Mouse (Mus musculus) liver, embryonic 14.5 days (tissue): ENCODE results near the gene Poc5. TPM values are rescaled to one million over a fixed set of nuclear protein-coding genes. Genes with fewer than 3 reads are reported as not detected.

Experiments
- ATAC-seq: fragments of 200-750 bp; cut with Nextera tagmentation; 2 replicates; pipeline ENCODE4 v1.8.0; 2017; ENCODE audit warnings: moderate number of reproducible peaks, mild to moderate bottlenecking, moderate library complexity; ENCODE audit not compliant: insufficient read depth
- DNase-seq, 3 experiments: peaks; one replicate each; pipeline ENCODE4 v3.0.0-alpha.2; 2012 to 2013; ENCODE audit warnings: low read depth in 3 of 3, low spot score in 3 of 3
- H3K27ac ChIP-seq: fragments of 300-500 bp; sonication (generic); 2 replicates; pipeline ENCODE4 v1.5.1; 2014; ENCODE audit warnings: moderate library complexity, mild to moderate bottlenecking, control low read depth, inconsistent platforms
- H3K27me3 ChIP-seq: fragments of 300-500 bp; sonication (generic); 2 replicates; pipeline ENCODE4 v1.6.1; 2014; ENCODE audit warnings: mild to moderate bottlenecking, low read length, moderate library complexity; ENCODE audit not compliant: control insufficient read depth, insufficient read depth
- H3K36me3 ChIP-seq: fragments of 300-500 bp; sonication (generic); replicated peaks from 2 replicates; pipeline ENCODE4 v1.6.1; 2014; ENCODE audit warnings: low read depth; ENCODE audit not compliant: control insufficient read depth, insufficient read depth
- H3K4me1 ChIP-seq, 2 experiments: fragments of 200-500 bp in 1 of 2; fragments of 300-500 bp in 1 of 2; sonication (generic) in 1 of 2; replicated peaks; 2 replicates each; pipeline ENCODE4 v1.6.1; 2012 to 2014; ENCODE audit warnings: antibody characterized with exemption in 1 of 2, inconsistent platforms in 1 of 2, low read length in 1 of 2; ENCODE audit not compliant: control insufficient read depth in 2 of 2, insufficient read depth in 2 of 2
- H3K4me2 ChIP-seq: fragments of 300-500 bp; sonication (generic); 2 replicates; pipeline ENCODE4 v1.6.1; 2014; ENCODE audit warnings: low read depth, mild to moderate bottlenecking, control low read depth, moderate library complexity
- H3K4me3 ChIP-seq, 2 experiments: fragments of 200-500 bp in 1 of 2; fragments of 300-500 bp in 1 of 2; sonication (generic) in 1 of 2; 2 replicates each; pipeline ENCODE4 v1.5.1; 2012 to 2014; ENCODE audit warnings: low read depth in 2 of 2, low read length in 2 of 2, mild to moderate bottlenecking in 2 of 2, control low read depth in 1 of 2, inconsistent platforms in 1 of 2, moderate library complexity in 1 of 2; ENCODE audit not compliant: insufficient read depth in 1 of 2
- H3K9ac ChIP-seq: fragments of 300-500 bp; sonication (generic); replicated peaks from 2 replicates; pipeline ENCODE4 v1.6.1; 2014; ENCODE audit warnings: mild to moderate bottlenecking, control low read depth, moderate library complexity
- H3K9me3 ChIP-seq: fragments of 300-500 bp; sonication (generic); 2 replicates; pipeline ENCODE4 v1.6.1; 2016; ENCODE audit warnings: low read length, mixed read lengths; ENCODE audit not compliant: control insufficient read depth
- CTCF ChIP-seq: IDR thresholded peaks from 2 replicates; pipeline ENCODE4 v1.5.1; 2016; ENCODE audit warnings: antibody characterized with exemption, low read depth, control low read depth
- EP300 ChIP-seq: IDR thresholded peaks from 2 replicates; pipeline ENCODE4 v1.6.1; 2016; ENCODE audit warnings: antibody characterized with exemption, low read depth
- WGBS: fragments of 180-500 bp; shearing (Covaris S2); extraction: QIAGEN DNeasy Blood & Tissue Kit; methylation state at CpG from one replicate; pipeline ENCODE4 v1.1.7; 2014; ENCODE audit not compliant: insufficient replicate concordance; 5-methylcytosine and 5-hydroxymethylcytosine counted together
- microRNA-seq: library from miRNA; unstranded; fragments of <30 nt; microRNA quantifications from one replicate; pipeline ENCODE4, GENCODE M21; 2016
- polyA plus RNA-seq, 2 experiments: library from polyadenylated mRNA; depleted of rRNA in 1 of 2; stranded (reverse) in 1 of 2; unstranded in 1 of 2; fragments of >200 nt; fragmentation: Nextera tagmentation in 1 of 2; extraction: Ambion mirVana in 1 of 2; gene quantifications; 2 replicates each; pipeline versions ENCODE4 v1.2.1 to v1.2.3; 2012 to 2014

Poc5 gene
- polyA plus RNA-seq, 2 experiments = 4.0 to 5.4 TPM

DNA sequence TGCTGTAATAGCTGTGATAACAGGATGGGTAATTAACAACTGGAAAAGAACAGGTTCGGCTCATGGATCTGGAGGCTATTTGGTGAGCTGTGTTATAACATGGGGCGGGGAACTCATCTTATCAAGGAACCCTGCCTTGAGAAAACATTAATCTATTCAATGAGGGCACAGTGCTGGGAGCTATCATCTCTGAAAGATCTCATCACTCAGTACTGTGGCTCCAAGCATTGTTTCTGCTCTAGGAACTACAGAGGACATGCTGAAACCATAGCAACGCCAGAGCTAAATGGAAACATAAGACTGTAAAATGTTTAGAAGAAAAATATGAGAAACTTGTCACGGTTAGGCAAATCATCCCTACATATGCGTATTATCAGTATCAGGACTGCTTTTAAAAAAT lies 69.9 kb downstream of the Poc5 start:
- Histone ChIP-seq H3K9me3 (no peaks in the 10 kb centered on the region), H3K4me3 (no peak overlapping the region), H3K36me3 (no peaks in the 10 kb centered on the region), H3K9ac (no peak overlapping the region), H3K27me3 (no peaks in the 10 kb centered on the region), H3K4me2 (no peak overlapping the region), H3K4me1 (no peaks in the 10 kb centered on the region), H3K27ac (no peak overlapping the region)
- ATAC-seq = no peak
- DNase-seq = no peak
- TF ChIP-seq EP300 (no peak), CTCF (no peak)
- WGBS = 62% methylated on average over 5 of the region's 5 CpGs

DNA sequence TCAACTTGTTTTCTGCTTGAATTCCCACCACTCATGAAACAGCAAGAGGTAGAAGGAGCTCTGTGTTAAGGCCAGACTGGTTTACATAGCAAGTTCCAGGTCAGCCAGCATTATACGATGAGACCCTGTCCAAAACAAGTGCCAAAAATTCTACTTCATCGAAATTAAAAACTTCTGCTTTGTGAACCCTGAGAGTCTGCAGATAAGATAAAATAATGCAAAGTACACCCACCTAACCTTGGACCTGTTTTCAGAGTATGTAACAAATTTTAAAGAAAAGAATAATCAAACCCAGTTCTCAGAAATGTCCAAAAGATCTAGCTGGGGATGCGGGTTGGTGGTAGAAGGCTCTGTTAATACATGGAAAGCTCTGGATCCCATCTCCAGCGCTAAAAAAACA lies 70.5 kb downstream of the Poc5 start:
- no peak overlapping the region for H3K9ac ChIP-seq
- no peak overlapping the region for H3K4me3 ChIP-seq
- H3K9me3 ChIP-seq = no peaks in the 10 kb centered on the region
- no peaks in the 10 kb centered on the region for H3K4me1 ChIP-seq
- 66% methylated on average over 4 of the region's 4 CpGs for WGBS
- H3K27me3 ChIP-seq = no peaks in the 10 kb centered on the region
- ATAC-seq (no peak), DNase-seq (no peak)
- H3K27ac ChIP-seq = no peak overlapping the region
- H3K4me2 ChIP-seq = no peak overlapping the region
- no peak for TF ChIP-seq CTCF
- H3K36me3 ChIP-seq = no peaks in the 10 kb centered on the region

DNA sequence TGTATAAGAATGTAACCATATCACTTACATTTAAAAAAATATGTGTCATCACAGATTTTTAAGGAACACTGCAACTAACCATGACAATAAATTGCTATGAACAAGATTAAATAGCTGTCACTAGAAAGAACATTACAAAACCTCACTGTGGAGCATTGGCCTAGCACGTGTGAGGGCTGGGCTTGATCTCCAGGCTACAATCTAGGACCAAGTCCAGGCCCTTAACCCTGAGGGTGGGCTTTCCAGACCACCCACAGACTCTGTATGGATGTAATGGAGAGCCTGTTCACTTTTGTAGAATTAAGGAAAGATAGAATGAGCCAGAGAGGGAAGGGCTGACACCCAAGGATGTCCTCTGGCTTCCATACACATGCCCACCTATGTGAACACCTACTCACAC lies 74.5 kb downstream of the Poc5 start:
- Histone ChIP-seq H3K9me3 (no peaks in the 10 kb centered on the region), H3K4me3 (no peak overlapping the region), H3K36me3 (no peaks in the 10 kb centered on the region), H3K9ac (no peak overlapping the region), H3K4me1 (no peaks in the 10 kb centered on the region), H3K27ac (no peak overlapping the region), H3K4me2 (no peak overlapping the region), H3K27me3 (no peaks in the 10 kb centered on the region)
- TF ChIP-seq CTCF = no peak
- no peak for TF ChIP-seq EP300
- ATAC-seq (no peak), DNase-seq (no peak)
- WGBS = 63% methylated on average over 1 of the region's 1 CpGs

DNA sequence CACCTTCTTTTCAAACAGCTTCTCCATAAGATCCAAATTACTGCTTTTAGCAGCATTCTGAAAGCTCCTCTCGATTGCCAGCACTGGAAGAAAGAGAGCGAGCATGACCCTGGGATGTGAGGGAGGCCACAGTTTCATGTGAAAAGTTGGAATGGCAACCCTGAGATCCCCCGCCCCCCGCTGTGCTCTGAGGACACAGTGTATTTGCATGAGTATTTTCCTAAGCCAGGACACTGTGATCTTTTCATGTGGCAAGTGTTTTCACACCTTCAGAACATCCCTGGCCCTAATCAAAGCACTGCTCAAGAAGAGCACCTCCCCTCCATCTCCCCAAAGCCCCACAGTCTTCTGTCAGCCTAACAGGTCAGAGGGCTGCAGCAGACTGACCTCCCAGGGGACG lies 77.2 kb downstream of the Poc5 start:
- H3K4me3 ChIP-seq = no peak overlapping the region
- WGBS = 56% methylated on average over 5 of the region's 5 CpGs
- H3K9ac ChIP-seq = no peak overlapping the region
- no peak overlapping the region for H3K4me2 ChIP-seq
- ATAC-seq = no peak
- H3K27me3 ChIP-seq = no peaks in the 10 kb centered on the region
- H3K36me3 ChIP-seq = no peaks in the 10 kb centered on the region
- TF ChIP-seq CTCF = no peak
- TF ChIP-seq EP300 = no peak
- no peaks in the 10 kb centered on the region for H3K4me1 ChIP-seq
- no peak overlapping the region for H3K27ac ChIP-seq
- no peaks in the 10 kb centered on the region for H3K9me3 ChIP-seq
- no peak for DNase-seq

Small RNAs within 50 kb of the gene (microRNA-seq; reads per million reads assigned to microRNA genes)
- gene Gm25213 = not detected

Other genes with a start within 250 kb of the Poc5 start
- gene Ankdd1b, start 82.9 kb downstream of the Poc5 start, polyA plus RNA-seq (2012; rRNA removed) = 0.02 TPM in 2 replicates
- gene Ankdd1b, start 82.9 kb downstream of the Poc5 start, polyA plus RNA-seq (2014; fragmentation: Nextera tagmentation; extraction: Ambion mirVana) = 0.13 TPM in 1 of 2 replicates, not detected in the other
- gene Gm17622, start 102.4 kb downstream of the Poc5 start, polyA plus RNA-seq (2012; rRNA removed) = not detected in 2 replicates
- not detected in 2 replicates for gene Gm17622, start 102.4 kb downstream of the Poc5 start, polyA plus RNA-seq (2014; fragmentation: Nextera tagmentation; extraction: Ambion mirVana)
- 1.6 and 2.7 TPM in 2 replicates for gene Polk, start 154.3 kb downstream of the Poc5 start, polyA plus RNA-seq (2012; rRNA removed)
- 3.3 and 3.5 TPM in 2 replicates for gene Polk, start 154.3 kb downstream of the Poc5 start, polyA plus RNA-seq (2014; fragmentation: Nextera tagmentation; extraction: Ambion mirVana)
- 4.0 and 5.7 TPM in 2 replicates for gene Col4a3bp, start 154.3 kb downstream of the Poc5 start, polyA plus RNA-seq (2012; rRNA removed)
- 3.3 and 4.5 TPM in 2 replicates for gene Col4a3bp, start 154.3 kb downstream of the Poc5 start, polyA plus RNA-seq (2014; fragmentation: Nextera tagmentation; extraction: Ambion mirVana)